In genomic region chr9:78064121-78064520, GRCm38 (mm10) we compare ENCODE assay signal across 21 mouse cellular contexts. TPM values are rescaled to one million over a fixed set of nuclear protein-coding genes. Genes with fewer than 3 reads are reported as not detected.
A peak's percentile ranks its signal among the peaks of the same experiment; 100 is the strongest.
DNase-seq lines count a peak whose midpoint lies in the region; ATAC-seq and TF ChIP-seq lines count a peak whose summit lies in the region.
"Had no signal": no experiment of that assay in that cellular context is flagged by ENCODE, and none has a peak within 500 bp of the region (broad histone marks: within the 10 kb centered on the region; RNA-seq: fewer than 3 reads in every experiment).

No protein-coding gene starts in this region.

- H3K27me3 ChIP-seq in Patski: no peaks in the 10 kb centered on the region
- no peaks in the 10 kb centered on the region for H3K27me3 ChIP-seq in kidney, embryonic 15.5 days
- H3K27me3 ChIP-seq in lung, embryonic 15.5 days: no peaks in the 10 kb centered on the region
- H3K27me3 ChIP-seq: heart, embryonic 15.5 days; hindbrain, embryonic 12.5 days; intestine, embryonic 15.5 days; liver, embryonic 12.5 days; neural tube, embryonic 15.5 days had no signal

- no peak for TF ChIP-seq CTCF in Patski (IDR thresholded peaks at IDR 0.05)

- H3K36me3 ChIP-seq in kidney, embryonic 15.5 days: no peaks in the 10 kb centered on the region
- no peaks in the 10 kb centered on the region for H3K36me3 ChIP-seq in lung, embryonic 15.5 days
- H3K36me3 ChIP-seq: heart, embryonic 15.5 days; hindbrain, embryonic 12.5 days; intestine, embryonic 15.5 days; liver, embryonic 12.5 days; neural tube, embryonic 15.5 days had no signal

- DNase-seq in embryo, embryonic 11 days: peak; percentile 32
- DNase-seq in embryo, embryonic 9.5 days (ENCODE audit: extremely low spot score): no peak
- DNase-seq in Patski (ENCODE audit: low read depth, low spot score): peak; percentile 9
- no peak for DNase-seq in layer of hippocampus, adult 9-11 months
- DNase-seq in right cerebral cortex, postnatal 36 days (ENCODE audit: low spot score in 2 of 2): no peak
- DNase-seq: adrenal gland, adult 2 months; cerebellum, postnatal 10 days; gastrocnemius, postnatal 36 days; retina, postnatal 1 day; spleen, adult 18-20 months had no signal

- no peaks in the 10 kb centered on the region for H3K9me3 ChIP-seq in kidney, embryonic 15.5 days (replicated peaks)
- H3K9me3 ChIP-seq in lung, embryonic 15.5 days: no peaks in the 10 kb centered on the region
- H3K9me3 ChIP-seq: heart, embryonic 15.5 days; hindbrain, embryonic 12.5 days; intestine, embryonic 15.5 days; liver, embryonic 12.5 days; neural tube, embryonic 15.5 days had no signal

- 54% methylated on average over 10 of the region's 10 CpGs for WGBS in kidney, embryonic 15.5 days
- 55% methylated on average over 10 of the region's 10 CpGs for WGBS in lung, embryonic 15.5 days

- no peak overlapping the region for H3K4me3 ChIP-seq in kidney, embryonic 15.5 days (replicated peaks)
- H3K4me3 ChIP-seq in lung, embryonic 15.5 days: no peak overlapping the region
- H3K4me3 ChIP-seq: erythroblast, embryonic 14.5 days; heart, embryonic 15.5 days; hindbrain, embryonic 12.5 days; intestine, embryonic 15.5 days; liver, embryonic 12.5 days; neural tube, embryonic 15.5 days had no signal

- H3K4me1 ChIP-seq in kidney, embryonic 15.5 days: peaks cover 7% of the 10 kb centered on the region; the same call in 1 of the 2 replicates
- H3K4me1 ChIP-seq in lung, embryonic 15.5 days: 0 out of 2 replicates have a peak, but pooled peaks cover 8% of the 10 kb centered on the region
- H3K4me1 ChIP-seq: hindbrain, embryonic 12.5 days; neural tube, embryonic 15.5 days had no signal

- ATAC-seq in Patski: peak; percentile 98
- peak; percentile 87 for ATAC-seq in kidney, embryonic 15.5 days (replicated peaks; ENCODE audit: low FRiP score)
- peak; percentile 77 for ATAC-seq in lung, embryonic 15.5 days (ENCODE audit: borderline replicate concordance, extremely low read depth, low FRiP score, low TSS enrichment)
- ATAC-seq in cerebellum, adult (ENCODE audit: insufficient number of reproducible peaks, low FRiP score, low TSS enrichment): no peak
- ATAC-seq: intestine, embryonic 15.5 days; liver, embryonic 12.5 days had no signal

- no peak overlapping the region for H3K9ac ChIP-seq in kidney, embryonic 15.5 days
- no peak overlapping the region for H3K9ac ChIP-seq in lung, embryonic 15.5 days
- H3K9ac ChIP-seq: heart, embryonic 15.5 days; hindbrain, embryonic 12.5 days; intestine, embryonic 15.5 days; liver, embryonic 12.5 days; neural tube, embryonic 15.5 days had no signal

- CTCF ChIA-PET in Patski (lab: Charles Lee): interaction anchor here (1.5 to 3.0 kb wide), 3 partner anchors 10 to 25 kb away, joined by 5 to 13 read pairs (median 7); no protein-coding TSS in a partner anchor

- peak overlapping the region; percentile 60; the same call in 1 of the 2 replicates for H3K27ac ChIP-seq in kidney, embryonic 15.5 days
- peak overlapping the region; percentile 79 for H3K27ac ChIP-seq in lung, embryonic 15.5 days
- H3K27ac ChIP-seq: heart, embryonic 15.5 days; hindbrain, embryonic 12.5 days; intestine, embryonic 15.5 days; liver, embryonic 12.5 days; neural tube, embryonic 15.5 days had no signal

- H3K4me2 ChIP-seq in kidney, embryonic 15.5 days: no peak overlapping the region
- peak overlapping the region; percentile 1; the same call in 1 of the 2 replicates for H3K4me2 ChIP-seq in lung, embryonic 15.5 days
- H3K4me2 ChIP-seq: heart, embryonic 15.5 days; hindbrain, embryonic 12.5 days; intestine, embryonic 15.5 days; liver, embryonic 12.5 days; neural tube, embryonic 15.5 days had no signal

- in situ Hi-C loops in Patski (cut with MboI; ENCODE audit: low pct_unique_long_range_greater_than_20kb): no loop called here

- POLR2A ChIA-PET in Patski (lab: Charles Lee): no interaction called here

RNA-seq across cellular contexts. Expression of gene Gcm1, which starts 12.4 kb away (rescaled TPM):
- polyA plus RNA-seq in Patski (2021): 0.17 TPM
- polyA plus RNA-seq in kidney, embryonic 15.5 days (2015; fragmentation: Nextera tagmentation; extraction: Ambion mirVana): 0.55 and 1.2 TPM in 2 replicates
- 0.31 and 0.36 TPM in 2 replicates for polyA plus RNA-seq in lung, embryonic 15.5 days (2015; fragmentation: Nextera tagmentation; extraction: Ambion mirVana)
- polyA plus RNA-seq: adrenal gland, adult 2 months; brain, embryonic 14.5 days; erythroblast, embryonic 14.5 days; heart, embryonic 15.5 days; hindbrain, embryonic 12.5 days; intestine, embryonic 15.5 days; liver, embryonic 12.5 days; neural tube, embryonic 15.5 days; urinary bladder, adult 2 months had no signal

RNA-seq across cellular contexts. Expression of gene Fbxo9, which starts 44.7 kb away (rescaled TPM):
- 52.2 TPM for polyA plus RNA-seq in Patski (2021)
- polyA plus RNA-seq in kidney, embryonic 15.5 days (2015; fragmentation: Nextera tagmentation; extraction: Ambion mirVana): 38.4 and 40.1 TPM in 2 replicates
- polyA plus RNA-seq in lung, embryonic 15.5 days (2015; fragmentation: Nextera tagmentation; extraction: Ambion mirVana): 41.6 and 46.8 TPM in 2 replicates

RNA-seq across cellular contexts. Expression of gene Ick, which starts 44.9 kb away (rescaled TPM):
- polyA plus RNA-seq in Patski (2021): 19.0 TPM
- polyA plus RNA-seq in kidney, embryonic 15.5 days (2015; fragmentation: Nextera tagmentation; extraction: Ambion mirVana): 24.2 and 25.0 TPM in 2 replicates
- 17.5 and 19.1 TPM in 2 replicates for polyA plus RNA-seq in lung, embryonic 15.5 days (2015; fragmentation: Nextera tagmentation; extraction: Ambion mirVana)

Comparison
In these comparisons a context has a peak if more than half of its experiments do, and no peak if none do; other contexts are left out.
1. DNase-seq: peak in embryo, embryonic 11 days (single experiment) and Patski (single experiment); none in embryo, embryonic 9.5 days (single experiment), layer of hippocampus, adult 9-11 months (single experiment) and right cerebral cortex, postnatal 36 days (0 of 2).